Mouse (Mus musculus) myocyte (in vitro differentiated cells): ENCODE data around the gene Fkbp5. TPM values are rescaled to one million over a fixed set of nuclear protein-coding genes. Genes with fewer than 3 reads are reported as not detected.

Experiments used
- H3K27me3 ChIP-seq: one replicate; pipeline ENCODE4 v1.6.1; 2011; ENCODE audit not compliant: control insufficient read depth, insufficient read depth, insufficient read length
- H3K36me3 ChIP-seq: one replicate; pipeline ENCODE4 v1.6.1; 2011; ENCODE audit not compliant: control insufficient read depth, insufficient read depth
- H3K4me2 ChIP-seq: one replicate; pipeline ENCODE4 v1.6.1; 2011; ENCODE audit warnings: low read depth, control low read depth
- H3K4me3 ChIP-seq: one replicate; pipeline ENCODE4 v1.5.1; 2011; ENCODE audit warnings: mild to moderate bottlenecking, control low read depth, moderate library complexity
- H3K79me2 ChIP-seq: one replicate; pipeline ENCODE4 v1.6.1; 2011; ENCODE audit not compliant: control insufficient read depth, insufficient read depth
- H3ac ChIP-seq: one replicate; pipeline ENCODE4 v1.6.1; 2011; ENCODE audit not compliant: control insufficient read depth, insufficient read length
- CEBPB ChIP-seq: IDR thresholded peaks from 2 replicates; pipeline ENCODE4 v1.6.1; 2011; ENCODE audit warnings: mild to moderate bottlenecking, moderate library complexity; ENCODE audit not compliant: poor library complexity, insufficient read depth, severe bottlenecking
- E2F4 ChIP-seq: IDR thresholded peaks from one replicate; pipeline ENCODE4 v1.6.1; 2011; ENCODE audit warnings: mild to moderate bottlenecking, control low read depth, moderate library complexity; ENCODE audit not compliant: insufficient read depth
- MAX ChIP-seq: IDR thresholded peaks from one replicate; pipeline ENCODE4 v1.6.1; 2011; ENCODE audit warnings: low read depth, mild to moderate bottlenecking, control low read depth
- MYOD1 ChIP-seq, 3 experiments: IDR thresholded peaks; one replicate each; pipeline ENCODE4 v1.6.1; 2011; ENCODE audit warnings: control low read depth in 2 of 3, low read depth in 2 of 3, mild to moderate bottlenecking in 2 of 3, moderate library complexity in 1 of 3; ENCODE audit not compliant: insufficient read length in 2 of 3, control insufficient read depth in 1 of 3
- MYOG ChIP-seq, 3 experiments: IDR thresholded peaks; one replicate each; pipeline ENCODE4 v1.6.1; 2011; ENCODE audit warnings: control low read depth in 2 of 3, low read depth in 2 of 3, mild to moderate bottlenecking in 2 of 3; ENCODE audit not compliant: insufficient read length in 2 of 3, control insufficient read depth in 1 of 3, insufficient read depth in 1 of 3
- POLR2A ChIP-seq: IDR thresholded peaks from one replicate; pipeline ENCODE4 v1.6.1; 2011; ENCODE audit warnings: low read depth, mild to moderate bottlenecking, control low read depth, moderate library complexity; ENCODE audit not compliant: insufficient read length
- POLR2AphosphoS2 ChIP-seq: IDR thresholded peaks from one replicate; pipeline ENCODE4 v1.6.1; 2011; ENCODE audit warnings: low read depth, control low read depth; ENCODE audit not compliant: insufficient read length
- REST ChIP-seq: IDR thresholded peaks from one replicate; pipeline ENCODE4 v1.6.1; 2011; ENCODE audit warnings: mild to moderate bottlenecking, control low read depth, moderate library complexity; ENCODE audit not compliant: insufficient read depth, insufficient read length
- SRF ChIP-seq: IDR thresholded peaks from one replicate; pipeline ENCODE4 v1.6.1; 2011; ENCODE audit warnings: low read depth; ENCODE audit not compliant: control insufficient read depth, insufficient read length
- TCF12 ChIP-seq: IDR thresholded peaks from one replicate; pipeline ENCODE4 v1.6.1; 2011; ENCODE audit warnings: mild to moderate bottlenecking, control low read depth; ENCODE audit not compliant: poor library complexity, insufficient read depth, severe bottlenecking
- TCF3 ChIP-seq: IDR thresholded peaks from one replicate; pipeline ENCODE4 v1.6.1; 2011; ENCODE audit warnings: low read depth, control low read depth; ENCODE audit not compliant: insufficient read length
- USF1 ChIP-seq: IDR thresholded peaks from one replicate; pipeline ENCODE4 v1.6.1; 2011; ENCODE audit warnings: low read depth, mild to moderate bottlenecking, control low read depth, moderate library complexity
- polyA plus RNA-seq: library from polyadenylated mRNA; unstranded; fragments of >200 nt; fragmentation: generic; extraction: Trizol; gene quantifications from one replicate; pipeline ENCODE4 v1.2.1, GENCODE M21; 2012; ENCODE audit warnings: missing spikeins

Fkbp5 gene
- polyA plus RNA-seq, 1 experiment = 11.6 TPM

GRCm38 (mm10) chr17:28546925-28547324 is 29.6 kb upstream of the Fkbp5 start:
- Histone ChIP-seq H3K27me3 (peaks cover 26% of the 10 kb centered on the region), H3K4me2 (no peak overlapping the region), H3ac (no peak overlapping the region), H3K4me3 (no peak overlapping the region), H3K79me2 (no peaks in the 10 kb centered on the region), H3K36me3 (no peaks in the 10 kb centered on the region)
- TF ChIP-seq E2F4 (no peak), TCF12 (no peak), TCF3 (no peak), MYOG (IDR thresholded peaks at IDR 0.05; ENCODE audit: control insufficient read depth in 1 of 3, insufficient read depth in 1 of 3, insufficient read length in 2 of 3, low read depth in 2 of 3) (no peak), CEBPB (no peak), SRF (no peak), USF1 (no peak), POLR2A (no peak), MAX (no peak)

GRCm38 (mm10) chr17:28537881-28538280 is 20.6 kb upstream of the Fkbp5 start:
- TF ChIP-seq MYOD1 (IDR thresholded peaks at IDR 0.05; ENCODE audit: control insufficient read depth in 1 of 3, insufficient read length in 2 of 3, low read depth in 2 of 3) = no peak
- no peak for TF ChIP-seq MAX
- no peak for TF ChIP-seq REST
- TF ChIP-seq POLR2AphosphoS2 = no peak
- no peak for TF ChIP-seq TCF3
- no peak for TF ChIP-seq SRF
- TF ChIP-seq MYOG (IDR thresholded peaks at IDR 0.05; ENCODE audit: control insufficient read depth in 1 of 3, insufficient read depth in 1 of 3, insufficient read length in 2 of 3, low read depth in 2 of 3) = no peak
- TF ChIP-seq TCF12 = no peak
- TF ChIP-seq E2F4 = no peak
- TF ChIP-seq CEBPB = no peak
- no peak for TF ChIP-seq POLR2A
- TF ChIP-seq USF1 = no peak
- no peaks in the 10 kb centered on the region for H3K27me3 ChIP-seq
- no peaks in the 10 kb centered on the region for H3K79me2 ChIP-seq
- no peaks in the 10 kb centered on the region for H3K36me3 ChIP-seq
- H3K4me2 ChIP-seq = no peak overlapping the region
- no peak overlapping the region for H3K4me3 ChIP-seq
- no peak overlapping the region for H3ac ChIP-seq

- H3K79me2 ChIP-seq = no peaks in the 10 kb centered on the region
- H3K4me3 ChIP-seq = no peak overlapping the region
- TF ChIP-seq MYOG (IDR thresholded peaks at IDR 0.05; ENCODE audit: control insufficient read depth in 1 of 3, insufficient read depth in 1 of 3, insufficient read length in 2 of 3, low read depth in 2 of 3) = no peak
- no peak for TF ChIP-seq MAX
- TF ChIP-seq POLR2A = no peak
- no peak for TF ChIP-seq TCF3
- no peak for TF ChIP-seq TCF12
- no peak for TF ChIP-seq E2F4
- TF ChIP-seq POLR2AphosphoS2 = no peak
- TF ChIP-seq SRF = no peak
- no peak for TF ChIP-seq CEBPB
- no peak for TF ChIP-seq MYOD1 (IDR thresholded peaks at IDR 0.05; ENCODE audit: control insufficient read depth in 1 of 3, insufficient read length in 2 of 3, low read depth in 2 of 3)
- no peak for TF ChIP-seq USF1
- TF ChIP-seq REST = no peak
- H3K36me3 ChIP-seq = no peaks in the 10 kb centered on the region
- no peaks in the 10 kb centered on the region for H3K27me3 ChIP-seq
- no peak overlapping the region for H3ac ChIP-seq
- no peak overlapping the region for H3K4me2 ChIP-seq
Measured at GRCm38 (mm10) chr17:28533327-28533726, 16.0 kb upstream of the Fkbp5 start.

- Histone ChIP-seq H3ac (no peak overlapping the region), H3K79me2 (no peaks in the 10 kb centered on the region), H3K4me3 (no peak overlapping the region), H3K27me3 (no peaks in the 10 kb centered on the region), H3K4me2 (no peak overlapping the region), H3K36me3 (no peaks in the 10 kb centered on the region)
- TF ChIP-seq MYOG (IDR thresholded peaks at IDR 0.05; ENCODE audit: control insufficient read depth in 1 of 3, insufficient read depth in 1 of 3, insufficient read length in 2 of 3, low read depth in 2 of 3) = no peak
- no peak for TF ChIP-seq SRF
- TF ChIP-seq CEBPB = no peak
- TF ChIP-seq TCF12 = no peak
- no peak for TF ChIP-seq POLR2A
- no peak for TF ChIP-seq E2F4
- no peak for TF ChIP-seq MAX
- no peak for TF ChIP-seq POLR2AphosphoS2
- TF ChIP-seq REST = no peak
- TF ChIP-seq MYOD1 (IDR thresholded peaks at IDR 0.05; ENCODE audit: control insufficient read depth in 1 of 3, insufficient read length in 2 of 3, low read depth in 2 of 3) = no peak
- TF ChIP-seq USF1 = no peak
- no peak for TF ChIP-seq TCF3
Measured at GRCm38 (mm10) chr17:28532557-28532956, 15.2 kb upstream of the Fkbp5 start.

GRCm38 (mm10) chr17:28531946-28532345 is 14.6 kb upstream of the Fkbp5 start:
- Histone ChIP-seq H3ac (no peak overlapping the region), H3K36me3 (no peaks in the 10 kb centered on the region), H3K27me3 (no peaks in the 10 kb centered on the region), H3K79me2 (no peaks in the 10 kb centered on the region), H3K4me2 (no peak overlapping the region), H3K4me3 (no peak overlapping the region)
- TF ChIP-seq REST (no peak), CEBPB (no peak), SRF (no peak), MYOD1 (IDR thresholded peaks at IDR 0.05; ENCODE audit: control insufficient read depth in 1 of 3, insufficient read length in 2 of 3, low read depth in 2 of 3) (no peak), TCF3 (no peak), MYOG (IDR thresholded peaks at IDR 0.05; ENCODE audit: control insufficient read depth in 1 of 3, insufficient read depth in 1 of 3, insufficient read length in 2 of 3, low read depth in 2 of 3) (no peak), POLR2AphosphoS2 (no peak), E2F4 (no peak), POLR2A (no peak), USF1 (no peak), TCF12 (no peak), MAX (no peak)
